8 mouse cellular contexts compared by ENCODE assay signal in genomic region chr9:40116645-40117286, GRCm38 (mm10). TPM values are rescaled to one million over a fixed set of nuclear protein-coding genes. Genes with fewer than 3 reads are reported as not detected.
A peak's percentile ranks its signal among the peaks of the same experiment; 100 is the strongest.
DNase-seq lines count a peak whose midpoint lies in the region; ATAC-seq lines count a peak whose summit lies in the region.

No protein-coding gene starts in this region.

- no peak overlapping the region for H3K27ac ChIP-seq in forebrain, embryonic 14.5 days (ENCODE audit: low read depth, low read length)
- no peak overlapping the region for H3K27ac ChIP-seq in midbrain, embryonic 11.5 days (ENCODE audit: low read depth, low read length)

- no peak overlapping the region for H3K9ac ChIP-seq in forebrain, embryonic 14.5 days (ENCODE audit: low read length)
- H3K9ac ChIP-seq in midbrain, embryonic 11.5 days (ENCODE audit: low read length) = no peak overlapping the region

- no peak overlapping the region for H3K4me3 ChIP-seq in forebrain, embryonic 14.5 days (ENCODE audit: low read depth, low read length)
- H3K4me3 ChIP-seq in midbrain, embryonic 11.5 days (ENCODE audit: low read depth, low read length) = no peak overlapping the region

- DNase-seq in ovary, postnatal 36 days (ENCODE audit: low spot score) = peak; percentile 26
- no peak for DNase-seq in ovary, postnatal 10 days (ENCODE audit: low spot score)
- DNase-seq in gastrocnemius, postnatal 14 days = peak; percentile 78
- peak; percentile 76 for DNase-seq in kidney, postnatal 10 days
- peak; percentile 7 for DNase-seq in mesoderm, embryonic 11.5 days (ENCODE audit: low read depth, low spot score)
- no peak for DNase-seq in forebrain, embryonic 14.5 days (ENCODE audit: low spot score)
- DNase-seq in midbrain, embryonic 11.5 days (ENCODE audit: low spot score, missing footprints) = no peak
- no peak for DNase-seq in layer of hippocampus, postnatal 36 days

- H3K4me1 ChIP-seq in forebrain, embryonic 14.5 days (ENCODE audit: control insufficient read depth, insufficient read depth, low read length) = no peaks in the 10 kb centered on the region
- H3K4me1 ChIP-seq in midbrain, embryonic 11.5 days (ENCODE audit: control insufficient read depth, insufficient read depth, low read length) = no peaks in the 10 kb centered on the region

- intact Hi-C loops in gastrocnemius, postnatal 14 days (cut with DNase I; ENCODE audit: low total_unique reads) = no loop called here

- H3K36me3 ChIP-seq in forebrain, embryonic 14.5 days (ENCODE audit: control insufficient read depth, insufficient read depth, low read length) = no peaks in the 10 kb centered on the region
- no peaks in the 10 kb centered on the region for H3K36me3 ChIP-seq in midbrain, embryonic 11.5 days (ENCODE audit: control insufficient read depth, insufficient read depth, low read length)

- WGBS in forebrain, embryonic 14.5 days = 72% methylated on average over 10 of the region's 10 CpGs
- whole genome bisulfite sequencing in midbrain, embryonic 11.5 days = 73% methylated on average over 10 of the region's 10 CpGs

- H3K27me3 ChIP-seq in forebrain, embryonic 14.5 days (replicated peaks; ENCODE audit: control insufficient read depth, insufficient read depth, low read length) = no peaks in the 10 kb centered on the region
- H3K27me3 ChIP-seq in midbrain, embryonic 11.5 days (ENCODE audit: control insufficient read depth, insufficient read depth, low read length) = no peaks in the 10 kb centered on the region

- no peak overlapping the region for H3K4me2 ChIP-seq in forebrain, embryonic 14.5 days (ENCODE audit: low read length)
- H3K4me2 ChIP-seq in midbrain, embryonic 11.5 days = no peak overlapping the region

- ATAC-seq in forebrain, embryonic 14.5 days = no peak
- ATAC-seq in midbrain, embryonic 11.5 days (ENCODE audit: low FRiP score) = no peak

- H3K9me3 ChIP-seq in forebrain, embryonic 14.5 days (replicated peaks; ENCODE audit: control insufficient read depth, low read length) = no peaks in the 10 kb centered on the region
- no peaks in the 10 kb centered on the region for H3K9me3 ChIP-seq in midbrain, embryonic 11.5 days (ENCODE audit: control insufficient read depth, low read length)

RNA-seq across cellular contexts. Expression of gene Olfr984, which starts 2.8 kb away (rescaled TPM):
- total RNA-seq in gastrocnemius, postnatal 14 days (2021) = not detected
- polyA plus RNA-seq in forebrain, embryonic 14.5 days (2014; fragmentation: Nextera tagmentation; extraction: Ambion mirVana) = not detected in 2 replicates
- not detected in 2 replicates for polyA plus RNA-seq in midbrain, embryonic 11.5 days (2014; fragmentation: Nextera tagmentation; extraction: Ambion mirVana)
- total RNA-seq in layer of hippocampus, postnatal 36 days (2021) = not detected

RNA-seq across cellular contexts. Expression of gene Olfr985, which starts 13.2 kb away (rescaled TPM):
- total RNA-seq in gastrocnemius, postnatal 14 days (2021) = not detected
- not detected in 2 replicates for polyA plus RNA-seq in forebrain, embryonic 14.5 days (2014; fragmentation: Nextera tagmentation; extraction: Ambion mirVana)
- not detected in 2 replicates for polyA plus RNA-seq in midbrain, embryonic 11.5 days (2014; fragmentation: Nextera tagmentation; extraction: Ambion mirVana)
- not detected for total RNA-seq in layer of hippocampus, postnatal 36 days (2021)

RNA-seq across cellular contexts. Expression of gene Olfr983, which starts 23.4 kb away (rescaled TPM):
- total RNA-seq in gastrocnemius, postnatal 14 days (2021) = not detected
- polyA plus RNA-seq in forebrain, embryonic 14.5 days (2014; fragmentation: Nextera tagmentation; extraction: Ambion mirVana) = not detected in 2 replicates
- not detected in 2 replicates for polyA plus RNA-seq in midbrain, embryonic 11.5 days (2014; fragmentation: Nextera tagmentation; extraction: Ambion mirVana)
- not detected for total RNA-seq in layer of hippocampus, postnatal 36 days (2021)

RNA-seq across cellular contexts. Expression of gene Tmem225, which starts 31.2 kb away (rescaled TPM):
- total RNA-seq in gastrocnemius, postnatal 14 days (2021) = not detected
- not detected in 2 replicates for polyA plus RNA-seq in forebrain, embryonic 14.5 days (2014; fragmentation: Nextera tagmentation; extraction: Ambion mirVana)
- polyA plus RNA-seq in midbrain, embryonic 11.5 days (2014; fragmentation: Nextera tagmentation; extraction: Ambion mirVana) = not detected in 2 replicates
- total RNA-seq in layer of hippocampus, postnatal 36 days (2021) = not detected

RNA-seq across cellular contexts. Expression of gene Olfr982, which starts 43.1 kb away (rescaled TPM):
- not detected for total RNA-seq in gastrocnemius, postnatal 14 days (2021)
- polyA plus RNA-seq in forebrain, embryonic 14.5 days (2014; fragmentation: Nextera tagmentation; extraction: Ambion mirVana) = not detected in 2 replicates
- polyA plus RNA-seq in midbrain, embryonic 11.5 days (2014; fragmentation: Nextera tagmentation; extraction: Ambion mirVana) = not detected in 2 replicates
- total RNA-seq in layer of hippocampus, postnatal 36 days (2021) = not detected

Comparison
In these comparisons a context has a peak if more than half of its experiments do, and no peak if none do; other contexts are left out.
1. DNase-seq: peak in ovary, postnatal 36 days (single experiment), gastrocnemius, postnatal 14 days (single experiment), kidney, postnatal 10 days (single experiment) and mesoderm, embryonic 11.5 days (single experiment); none in ovary, postnatal 10 days (single experiment), forebrain, embryonic 14.5 days (single experiment), midbrain, embryonic 11.5 days (single experiment) and layer of hippocampus, postnatal 36 days (0 of 2).